Mouse (Mus musculus) limb, embryonic 14.5 days (tissue): ENCODE data around the gene Actr1a. TPM values are rescaled to one million over a fixed set of nuclear protein-coding genes. Genes with fewer than 3 reads are reported as not detected.

ENCODE experiments used
- ATAC-seq: fragments of 200-750 bp; cut with Nextera tagmentation; 2 replicates; pipeline ENCODE4 v1.8.0; 2017; ENCODE audit warnings: low read depth, moderate number of reproducible peaks, moderate TSS enrichment; ENCODE audit not compliant: low FRiP score
- DNase-seq: peaks from one replicate; pipeline ENCODE4 v3.0.0-alpha.2; 2015; ENCODE audit warnings: low spot score
- H3K27ac ChIP-seq: fragments of 300-500 bp; sonication (generic); replicated peaks from 2 replicates; pipeline ENCODE4 v1.5.1; 2014; ENCODE audit warnings: low read depth, mild to moderate bottlenecking, low read length, moderate library complexity, mixed read lengths
- H3K27me3 ChIP-seq: fragments of 300-500 bp; sonication (generic); 2 replicates; pipeline ENCODE4 v1.6.1; 2014; ENCODE audit warnings: low read length, mixed read lengths; ENCODE audit not compliant: control insufficient read depth, insufficient read depth
- H3K36me3 ChIP-seq: fragments of 300-500 bp; sonication (generic); 2 replicates; pipeline ENCODE4 v1.6.1; 2014; ENCODE audit warnings: mild to moderate bottlenecking, low read length, moderate library complexity, mixed read lengths; ENCODE audit not compliant: control insufficient read depth, insufficient read depth
- H3K4me1 ChIP-seq: fragments of 300-500 bp; sonication (generic); 2 replicates; pipeline ENCODE4 v1.6.1; 2014; ENCODE audit warnings: antibody characterized with exemption, low read length, mixed read lengths; ENCODE audit not compliant: control insufficient read depth, insufficient read depth
- H3K4me2 ChIP-seq: fragments of 300-500 bp; sonication (generic); replicated peaks from 2 replicates; pipeline ENCODE4 v1.6.1; 2014; ENCODE audit warnings: low read depth, mild to moderate bottlenecking, low read length, moderate library complexity; ENCODE audit not compliant: severe bottlenecking
- H3K4me3 ChIP-seq: fragments of 300-500 bp; sonication (generic); replicated peaks from 2 replicates; pipeline ENCODE4 v1.5.1; 2014; ENCODE audit warnings: low read length
- H3K9ac ChIP-seq: fragments of 300-500 bp; sonication (generic); 2 replicates; pipeline ENCODE4 v1.6.1; 2014; ENCODE audit warnings: mild to moderate bottlenecking, low read depth, low read length, moderate library complexity; ENCODE audit not compliant: severe bottlenecking
- H3K9me3 ChIP-seq: fragments of 300-500 bp; sonication (generic); 2 replicates; pipeline ENCODE4 v1.6.1; 2016; ENCODE audit warnings: low read length; ENCODE audit not compliant: control insufficient read depth
- POLR2A ChIP-seq: fragments of 200-500 bp; IDR thresholded peaks from 2 replicates; pipeline ENCODE4 v1.8.0; 2012; ENCODE audit warnings: inconsistent platforms, mild to moderate bottlenecking, moderate library complexity, borderline replicate concordance; ENCODE audit not compliant: insufficient read depth, insufficient read length; ENCODE audit errors: extremely low read depth
- WGBS: fragments of 180-500 bp; shearing (Covaris S2); extraction: QIAGEN DNeasy Blood & Tissue Kit; methylation state at CpG from one replicate; pipeline ENCODE4 v1.1.7; 2014; 5-methylcytosine and 5-hydroxymethylcytosine counted together
- polyA plus RNA-seq, 2 experiments: library from polyadenylated mRNA; depleted of rRNA in 1 of 2; stranded (reverse) in 1 of 2; unstranded in 1 of 2; fragments of >200 nt; fragmentation: Nextera tagmentation in 1 of 2; extraction: Ambion mirVana in 1 of 2; gene quantifications; 2 replicates each; pipeline versions ENCODE4 v1.2.1 to v1.2.3; 2012 to 2014

The Actr1a gene
- polyA plus RNA-seq, 2 experiments: 96.2 to 152 TPM

DNA sequence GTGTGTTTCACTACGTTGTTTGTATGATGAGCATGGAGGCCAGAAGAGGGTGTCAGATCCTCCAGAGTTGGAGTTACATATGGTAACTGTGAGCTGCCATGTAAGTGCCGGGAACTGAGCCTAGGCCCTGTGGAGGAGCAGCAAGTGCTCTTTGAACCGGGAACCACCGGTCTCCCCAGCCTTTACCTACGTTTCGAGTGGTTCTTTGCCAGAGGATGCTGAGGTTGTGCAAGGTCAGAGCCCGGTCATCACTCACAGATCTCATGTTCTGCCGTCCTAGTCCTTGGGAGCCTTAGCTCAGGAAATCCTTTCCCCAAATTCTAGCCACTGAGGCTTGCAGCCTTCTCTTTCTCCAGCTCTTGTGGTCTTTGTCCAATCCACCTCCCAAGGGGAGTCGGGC, 38.6 kb upstream of the Actr1a start:
- no peaks in the 10 kb centered on the region for H3K4me1 ChIP-seq
- no peak overlapping the region for H3K4me2 ChIP-seq
- TF ChIP-seq POLR2A: no peak
- DNase-seq (no peak), ATAC-seq (no peak)
- no peaks in the 10 kb centered on the region; the same call in none of the 2 replicates for H3K36me3 ChIP-seq
- H3K9ac ChIP-seq: no peak overlapping the region
- H3K4me3 ChIP-seq: no peak overlapping the region
- no peaks in the 10 kb centered on the region for H3K27me3 ChIP-seq
- no peak overlapping the region for H3K27ac ChIP-seq
- H3K9me3 ChIP-seq: no peaks in the 10 kb centered on the region
- 65% methylated on average over 9 of the region's 9 CpGs for WGBS

DNA sequence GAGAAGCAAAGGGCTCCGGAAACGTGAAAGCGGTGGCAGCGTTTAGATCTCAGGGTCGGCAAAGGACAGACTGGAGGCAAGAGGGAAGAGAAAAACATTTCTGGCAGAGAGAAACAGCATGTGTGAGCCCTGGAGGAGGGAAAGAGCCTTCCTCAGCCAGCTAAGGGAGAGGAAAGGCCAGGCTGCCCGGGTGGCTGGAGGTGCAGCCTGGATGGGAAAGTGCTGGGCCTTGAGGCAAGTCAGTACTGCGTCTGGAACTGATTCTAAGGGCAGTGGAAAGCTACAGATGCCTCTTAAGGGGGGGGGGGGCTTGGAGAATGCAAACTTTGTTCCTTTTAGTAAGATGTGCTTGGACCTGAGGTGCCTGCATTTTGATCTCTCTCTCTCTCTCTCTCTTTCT, 38.2 kb upstream of the Actr1a start:
- WGBS: 54% methylated on average over 7 of the region's 7 CpGs
- no peaks in the 10 kb centered on the region for H3K4me1 ChIP-seq
- DNase-seq: no peak
- H3K27ac ChIP-seq: no peak overlapping the region
- no peak overlapping the region for H3K4me3 ChIP-seq
- no peak for TF ChIP-seq POLR2A
- no peak overlapping the region for H3K9ac ChIP-seq
- ATAC-seq: no peak
- H3K36me3 ChIP-seq: no peaks in the 10 kb centered on the region; the same call in none of the 2 replicates
- H3K27me3 ChIP-seq: no peaks in the 10 kb centered on the region
- H3K4me2 ChIP-seq: no peak overlapping the region
- H3K9me3 ChIP-seq: no peaks in the 10 kb centered on the region

DNA sequence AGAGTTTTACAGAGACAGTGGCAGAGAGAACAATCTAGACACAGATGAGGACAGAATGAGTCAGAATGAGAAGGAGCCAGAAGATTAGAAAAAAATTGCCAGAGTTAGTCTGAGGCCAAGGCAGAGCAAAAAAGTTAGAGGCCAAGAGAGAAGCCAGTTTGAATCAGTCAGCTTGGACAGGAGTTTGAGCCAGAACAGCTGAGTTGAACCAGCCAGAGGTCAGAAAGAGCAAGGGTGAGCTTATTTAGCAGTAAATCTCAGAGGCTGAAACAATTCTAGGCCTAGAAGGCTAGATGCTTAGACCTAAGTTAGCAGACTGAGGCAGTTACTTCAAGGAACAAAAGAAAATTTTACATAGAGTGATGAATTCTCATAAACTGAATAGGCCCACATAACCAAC, 33.7 kb upstream of the Actr1a start:
- DNase-seq (no peak), ATAC-seq (no peak)
- no peak for TF ChIP-seq POLR2A
- no peak overlapping the region for H3K4me3 ChIP-seq
- H3K27me3 ChIP-seq: no peaks in the 10 kb centered on the region
- H3K9ac ChIP-seq: no peak overlapping the region
- H3K4me2 ChIP-seq: no peak overlapping the region
- H3K9me3 ChIP-seq: no peaks in the 10 kb centered on the region
- H3K36me3 ChIP-seq: peaks cover 23% of the 10 kb centered on the region
- no peak overlapping the region for H3K27ac ChIP-seq
- H3K4me1 ChIP-seq: no peaks in the 10 kb centered on the region

DNA sequence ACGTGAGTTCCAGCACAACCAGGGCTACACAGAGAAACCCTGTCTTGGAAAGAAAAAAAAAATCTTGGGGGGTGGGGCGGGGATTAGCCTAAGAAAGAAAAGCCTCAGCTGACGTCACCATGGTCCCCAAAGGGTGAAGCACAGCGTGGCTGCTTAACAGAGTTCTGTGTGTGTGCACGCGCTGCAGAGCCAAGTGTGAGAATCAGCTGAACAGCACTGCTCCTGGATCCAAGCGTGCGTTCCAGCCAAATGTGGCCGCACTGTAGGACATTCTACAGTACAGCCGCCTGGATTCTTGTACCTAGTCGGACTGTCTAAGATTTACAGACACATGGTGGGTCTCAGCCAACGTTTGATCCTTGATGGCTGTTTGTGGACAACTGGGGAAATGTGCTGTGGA, 30.9 kb upstream of the Actr1a start:
- DNase-seq: no peak
- no peaks in the 10 kb centered on the region for H3K9me3 ChIP-seq
- H3K4me3 ChIP-seq: no peak overlapping the region
- no peak overlapping the region for H3K27ac ChIP-seq
- WGBS: 86% methylated on average over 12 of the region's 12 CpGs
- no peaks in the 10 kb centered on the region for H3K27me3 ChIP-seq
- H3K4me2 ChIP-seq: no peak overlapping the region
- ATAC-seq: no peak
- H3K9ac ChIP-seq: no peak overlapping the region
- peaks cover 23% of the 10 kb centered on the region for H3K36me3 ChIP-seq
- no peak for TF ChIP-seq POLR2A
- peaks cover 15% of the 10 kb centered on the region for H3K4me1 ChIP-seq

DNA sequence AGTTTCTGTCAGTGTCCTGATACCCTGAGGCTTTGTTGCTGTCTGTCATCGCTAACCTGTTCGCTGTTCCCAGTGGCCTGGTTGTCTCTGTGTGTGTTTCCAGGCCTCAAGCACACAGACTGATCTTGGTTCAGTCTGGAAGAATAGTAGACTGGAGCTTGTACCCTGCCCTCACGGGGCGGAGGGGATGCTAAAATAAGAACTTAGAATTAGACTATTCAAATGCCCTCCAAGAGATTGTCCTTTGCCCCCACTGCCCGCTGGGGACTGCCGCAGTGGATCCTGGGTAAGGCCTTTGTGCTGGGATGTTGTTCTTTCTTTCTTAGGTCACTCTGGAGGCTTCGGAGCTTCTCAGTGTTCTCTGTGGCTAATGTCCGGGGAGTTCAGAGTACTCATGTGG, 29.7 kb upstream of the Actr1a start:
- no peak overlapping the region for H3K9ac ChIP-seq
- peaks cover 23% of the 10 kb centered on the region for H3K36me3 ChIP-seq
- no peak for TF ChIP-seq POLR2A
- WGBS: 90% methylated on average over 8 of the region's 8 CpGs
- H3K27me3 ChIP-seq: no peaks in the 10 kb centered on the region
- H3K9me3 ChIP-seq: no peaks in the 10 kb centered on the region
- DNase-seq: no peak
- no peak overlapping the region for H3K4me3 ChIP-seq
- no peak for ATAC-seq
- no peak overlapping the region for H3K27ac ChIP-seq
- no peak overlapping the region for H3K4me2 ChIP-seq
- peaks cover 15% of the 10 kb centered on the region for H3K4me1 ChIP-seq
